Mouse (Mus musculus): ENCODE results near the gene Bbx. TPM values are rescaled to one million over a fixed set of nuclear protein-coding genes. Genes with fewer than 3 reads are reported as not detected.

Gene Bbx
- polyA plus RNA-seq, 1 experiment from 2014 or later, result 29.9 TPM

- Histone ChIP-seq H3K27me3 (no peaks in the 10 kb centered on the region), H3K9ac (peak overlapping the region; percentile 91), H3K4me1 (replicated peaks) (peaks cover 7% of the 10 kb centered on the region), H3K9me3 (no peaks in the 10 kb centered on the region), H3K36me3 (no peaks in the 10 kb centered on the region), H3K4me2 (peak overlapping the region; percentile 99), H3K4me3 (peak overlapping the region; percentile 91), H3K27ac (peak overlapping the region; percentile 92)
- ATAC-seq (ENCODE audit: low FRiP score), result peak; percentile 72
- WGBS, result under 1% methylated on average over 72 of the region's 72 CpGs
These were observed 894 bp downstream of the Bbx start for GRCm38 (mm10) chr16:50431011-50431981.

DNA sequence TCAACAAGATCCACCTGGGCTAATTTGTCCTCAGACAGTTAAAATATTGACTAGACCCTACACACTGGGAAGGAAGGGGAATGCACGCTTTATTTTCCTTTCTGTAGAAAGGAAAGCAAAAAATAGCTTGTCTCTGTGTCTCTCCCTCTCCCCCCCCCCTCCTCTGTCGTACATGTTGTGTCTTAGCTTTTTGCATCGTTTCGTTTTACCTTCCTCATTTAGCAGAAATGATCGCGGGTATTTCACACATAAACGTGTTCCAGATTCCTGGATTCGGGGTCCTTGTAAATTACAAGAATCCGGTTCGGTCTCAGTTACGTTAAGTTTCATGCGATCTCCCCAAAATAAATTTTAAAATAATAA is 1.7 kb downstream of the Bbx start:
- ATAC-seq (ENCODE audit: low FRiP score), result no peak
- Histone ChIP-seq H3K27me3 (no peaks in the 10 kb centered on the region), H3K36me3 (no peaks in the 10 kb centered on the region), H3K4me3 (peak overlapping the region; percentile 91), H3K4me1 (replicated peaks) (peaks cover 7% of the 10 kb centered on the region), H3K9me3 (no peaks in the 10 kb centered on the region), H3K27ac (peak overlapping the region; percentile 60; the same call in 1 of the 2 replicates), H3K9ac (peak overlapping the region; percentile 91), H3K4me2 (peak overlapping the region; percentile 99)
- WGBS, result 0% methylated on average over 12 of the region's 12 CpGs

DNA sequence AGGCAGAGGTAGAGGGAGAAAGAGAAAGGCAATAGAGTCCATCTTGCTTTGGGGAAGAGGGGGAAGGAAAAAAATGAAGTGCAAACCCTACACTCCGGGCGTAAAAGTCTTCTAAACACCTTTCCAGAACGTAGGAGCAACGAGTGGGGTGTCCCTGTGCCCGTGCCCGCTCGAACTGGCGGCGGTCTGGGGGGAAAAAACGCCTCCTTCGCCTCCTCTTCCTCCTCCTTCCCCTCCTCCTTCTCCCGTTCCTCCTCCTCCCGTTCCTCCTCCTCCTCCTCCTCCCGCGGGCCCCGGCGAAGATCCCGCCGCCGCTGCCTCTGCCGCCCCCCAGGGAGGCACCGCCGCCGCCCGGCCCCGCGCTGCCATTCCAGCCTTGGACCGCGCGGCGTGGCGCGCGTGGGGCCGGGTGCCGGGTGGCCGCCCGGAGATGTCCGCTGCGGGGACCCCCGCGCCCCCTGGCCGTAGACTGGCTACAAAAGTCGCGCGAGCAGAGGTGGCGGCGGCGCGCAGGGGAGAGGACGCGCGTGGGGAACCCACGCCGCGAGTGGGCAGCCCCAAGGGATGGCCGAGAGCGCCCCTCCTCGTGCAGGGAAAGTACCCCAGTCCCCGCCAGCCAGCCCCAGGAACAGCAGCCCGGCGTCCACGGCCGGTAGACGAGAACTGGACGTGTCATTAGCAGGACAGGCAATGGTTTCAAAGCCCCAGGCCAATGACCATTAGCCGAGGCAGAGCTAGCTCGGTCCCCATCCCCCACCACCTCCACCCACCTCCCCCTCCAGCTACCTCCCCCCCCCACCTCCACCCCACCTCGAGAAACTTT is 2.3 kb downstream of the Bbx start:
- H3K27ac ChIP-seq, result peak overlapping the region; percentile 55
- H3K4me2 ChIP-seq, result peak overlapping the region; percentile 99
- peak overlapping the region; percentile 91 for H3K9ac ChIP-seq
- H3K4me3 ChIP-seq, result peak overlapping the region; percentile 91
- no peaks in the 10 kb centered on the region for H3K36me3 ChIP-seq
- 0% methylated on average over 58 of the region's 69 CpGs for WGBS
- H3K27me3 ChIP-seq, result no peaks in the 10 kb centered on the region
- H3K9me3 ChIP-seq, result no peaks in the 10 kb centered on the region
- no peak for ATAC-seq (ENCODE audit: low FRiP score)
- peaks cover 7% of the 10 kb centered on the region for H3K4me1 ChIP-seq (replicated peaks)

DNA sequence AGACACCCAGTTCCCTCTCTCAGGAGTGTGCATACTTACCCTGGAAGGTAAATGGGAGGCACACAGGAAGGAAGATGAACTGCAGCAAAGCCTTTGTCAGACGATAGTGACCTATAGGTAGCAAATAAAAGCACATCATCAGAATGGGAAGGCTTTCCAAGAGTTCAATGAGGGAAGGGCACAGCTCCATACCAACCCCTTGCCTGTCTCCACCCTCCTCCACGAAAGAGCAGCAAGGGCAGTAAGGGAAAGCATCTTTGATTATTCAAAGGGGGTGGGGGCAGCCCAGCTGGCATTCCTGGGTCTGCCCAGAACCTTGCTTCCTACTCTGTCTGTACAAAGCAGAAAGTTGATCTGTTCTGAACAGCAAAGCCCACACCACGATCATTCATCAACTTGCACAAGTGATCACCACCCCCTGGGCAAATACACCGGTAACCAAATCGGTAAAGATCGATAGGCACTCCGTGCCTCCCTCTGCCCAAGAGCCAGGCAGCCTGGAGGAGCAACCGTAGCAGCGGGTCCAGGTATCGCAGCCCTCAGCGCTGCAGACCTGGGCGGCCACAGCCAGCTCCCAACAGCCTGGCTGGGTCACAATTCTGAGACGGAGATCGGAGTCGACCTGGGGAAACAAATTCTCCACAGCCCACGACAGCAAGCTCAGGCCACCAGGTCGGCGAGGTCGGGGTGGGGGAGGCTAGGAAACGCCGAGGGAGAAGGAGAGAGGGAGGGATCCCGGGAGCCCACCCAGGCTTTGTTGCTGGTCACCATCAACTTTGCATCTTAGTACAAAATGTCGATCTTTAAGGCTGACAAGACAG is 3.1 kb downstream of the Bbx start:
- no peak for ATAC-seq (ENCODE audit: low FRiP score)
- Histone ChIP-seq H3K9me3 (no peaks in the 10 kb centered on the region), H3K27me3 (no peaks in the 10 kb centered on the region), H3K27ac (peak overlapping the region; percentile 55; the same call in 1 of the 2 replicates), H3K4me1 (replicated peaks) (peaks cover 7% of the 10 kb centered on the region), H3K36me3 (no peaks in the 10 kb centered on the region), H3K4me3 (peak overlapping the region; percentile 91), H3K4me2 (peak overlapping the region; percentile 99), H3K9ac (peak overlapping the region; percentile 91)
- WGBS, result 3% methylated on average over 23 of the region's 23 CpGs

GRCm38 (mm10) chr16:50420130-50420529 is 12.1 kb downstream of the Bbx start:
- H3K9ac ChIP-seq, result no peak overlapping the region
- H3K27me3 ChIP-seq, result no peaks in the 10 kb centered on the region
- H3K9me3 ChIP-seq, result no peaks in the 10 kb centered on the region
- no peak for ATAC-seq (ENCODE audit: low FRiP score)
- no peaks in the 10 kb centered on the region for H3K36me3 ChIP-seq
- WGBS, result 28% methylated on average over 1 of the region's 1 CpGs
- no peak overlapping the region for H3K4me2 ChIP-seq
- no peak overlapping the region for H3K27ac ChIP-seq
- no peak overlapping the region for H3K4me3 ChIP-seq
- no peaks in the 10 kb centered on the region for H3K4me1 ChIP-seq (replicated peaks)

DNA sequence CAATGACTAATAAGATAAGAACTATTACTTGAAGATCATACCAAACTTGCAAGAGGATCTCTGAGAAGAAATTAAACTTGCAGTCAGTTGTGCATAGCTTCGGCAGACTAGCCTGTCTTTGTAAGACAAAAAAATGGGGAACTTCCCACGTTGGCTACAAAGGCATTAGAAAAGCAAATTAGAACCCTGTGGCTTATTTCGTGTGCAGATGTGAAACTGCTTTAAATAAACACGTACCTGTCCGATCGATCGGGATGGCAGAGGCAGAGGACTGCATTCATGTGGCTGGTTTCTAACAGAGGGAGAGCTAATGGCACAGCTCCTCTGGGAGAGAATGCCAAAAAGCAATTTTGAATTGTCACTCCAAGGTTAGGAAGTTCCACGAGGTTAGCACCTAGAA is 16.8 kb downstream of the Bbx start:
- no peak for ATAC-seq (ENCODE audit: low FRiP score)
- WGBS, result 79% methylated on average over 8 of the region's 8 CpGs
- H3K4me3 ChIP-seq, result no peak overlapping the region

GRCm38 (mm10) chr16:50402851-50403250 is 29.3 kb downstream of the Bbx start:
- H3K9me3 ChIP-seq, result no peaks in the 10 kb centered on the region
- no peak overlapping the region for H3K4me2 ChIP-seq
- no peaks in the 10 kb centered on the region for H3K36me3 ChIP-seq
- WGBS, result 89% methylated on average over 5 of the region's 5 CpGs
- no peaks in the 10 kb centered on the region for H3K27me3 ChIP-seq
- H3K4me1 ChIP-seq (replicated peaks), result no peaks in the 10 kb centered on the region
- no peak overlapping the region for H3K27ac ChIP-seq
- no peak for ATAC-seq (ENCODE audit: low FRiP score)
- no peak overlapping the region for H3K4me3 ChIP-seq
- no peak overlapping the region for H3K9ac ChIP-seq

More for the DNA sequence above, 16.8 kb downstream of the Bbx start:
- Histone ChIP-seq H3K27me3 (no peaks in the 10 kb centered on the region), H3K27ac (no peak overlapping the region), H3K9me3 (no peaks in the 10 kb centered on the region), H3K4me1 (replicated peaks) (no peaks in the 10 kb centered on the region), H3K4me2 (no peak overlapping the region), H3K36me3 (no peaks in the 10 kb centered on the region), H3K9ac (no peak overlapping the region)

GRCm38 (mm10) chr16:50399775-50400174 is 32.4 kb downstream of the Bbx start:
- no peak overlapping the region for H3K27ac ChIP-seq
- no peak overlapping the region for H3K4me3 ChIP-seq
- H3K27me3 ChIP-seq, result no peaks in the 10 kb centered on the region
- no peak for ATAC-seq (ENCODE audit: low FRiP score)
- no peaks in the 10 kb centered on the region for H3K36me3 ChIP-seq
- H3K9ac ChIP-seq, result no peak overlapping the region
- H3K4me2 ChIP-seq, result no peak overlapping the region
- WGBS, result 94% methylated on average over 6 of the region's 6 CpGs
- no peaks in the 10 kb centered on the region for H3K4me1 ChIP-seq (replicated peaks)
- H3K9me3 ChIP-seq, result no peaks in the 10 kb centered on the region

- Histone ChIP-seq H3K4me1 (replicated peaks) (no peaks in the 10 kb centered on the region), H3K9ac (no peak overlapping the region), H3K27me3 (no peaks in the 10 kb centered on the region), H3K36me3 (no peaks in the 10 kb centered on the region), H3K4me3 (no peak overlapping the region), H3K27ac (no peak overlapping the region), H3K4me2 (no peak overlapping the region), H3K9me3 (no peaks in the 10 kb centered on the region)
- 83% methylated on average over 4 of the region's 4 CpGs for WGBS
- ATAC-seq (ENCODE audit: low FRiP score), result no peak
These were observed 33.6 kb downstream of the Bbx start for GRCm38 (mm10) chr16:50398564-50398963.

DNA sequence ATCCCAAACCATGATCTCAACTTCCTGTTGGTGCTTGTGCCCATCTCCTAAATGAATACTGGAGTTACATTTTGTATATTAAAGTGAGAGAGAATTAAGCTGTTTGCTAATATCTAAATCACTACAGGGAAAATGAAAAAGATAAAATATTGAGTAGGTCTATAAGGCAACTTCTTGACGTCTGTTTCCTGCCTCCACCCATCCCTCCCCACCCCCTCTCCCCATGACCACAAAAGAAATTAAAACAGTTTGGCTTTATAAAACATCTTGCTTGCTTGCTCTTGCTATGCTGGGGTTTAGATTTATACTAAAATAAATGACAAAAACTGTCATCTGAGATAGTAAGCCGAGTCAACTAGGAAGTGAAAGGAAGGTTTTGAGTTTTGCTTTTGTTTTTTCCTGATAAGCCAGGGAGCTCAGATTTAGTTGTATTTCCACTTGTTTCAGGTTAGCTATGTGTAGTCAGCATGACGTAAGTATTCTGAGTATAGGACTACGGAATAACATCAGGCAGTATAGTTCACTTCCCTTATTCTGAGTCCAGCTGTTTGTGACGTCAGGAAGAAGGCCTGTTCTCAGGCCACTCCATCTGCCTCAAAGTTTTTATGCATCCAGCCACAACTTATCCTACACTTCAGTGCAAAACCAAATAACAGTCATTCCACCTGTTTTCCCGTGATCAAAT is 36.1 kb downstream of the Bbx start:
- Histone ChIP-seq H3K4me3 (no peak overlapping the region), H3K9ac (no peak overlapping the region), H3K4me2 (no peak overlapping the region), H3K4me1 (replicated peaks) (no peaks in the 10 kb centered on the region), H3K36me3 (no peaks in the 10 kb centered on the region), H3K9me3 (no peaks in the 10 kb centered on the region; the same call in 1 of the 2 replicates), H3K27ac (no peak overlapping the region), H3K27me3 (no peaks in the 10 kb centered on the region)
- no peak for ATAC-seq (ENCODE audit: low FRiP score)
- 87% methylated on average over 6 of the region's 6 CpGs for WGBS

- H3K36me3 ChIP-seq, result no peaks in the 10 kb centered on the region
- no peak overlapping the region for H3K27ac ChIP-seq
- no peak overlapping the region for H3K9ac ChIP-seq
- H3K4me2 ChIP-seq, result no peak overlapping the region
- WGBS, result 83% methylated on average over 3 of the region's 3 CpGs
- no peaks in the 10 kb centered on the region for H3K27me3 ChIP-seq
- H3K9me3 ChIP-seq, result no peaks in the 10 kb centered on the region; the same call in 1 of the 2 replicates
- ATAC-seq (ENCODE audit: low FRiP score), result no peak
- H3K4me3 ChIP-seq, result no peak overlapping the region
- H3K4me1 ChIP-seq (replicated peaks), result no peaks in the 10 kb centered on the region
These were observed 43.7 kb downstream of the Bbx start for GRCm38 (mm10) chr16:50388499-50388898.

All from hindbrain, embryonic 13.5 days (tissue).